Mouse (Mus musculus): ENCODE results near the gene Fam184a.
A peak's percentile ranks its signal among the peaks of the same experiment; 100 is the strongest.

The Fam184a gene

DNA sequence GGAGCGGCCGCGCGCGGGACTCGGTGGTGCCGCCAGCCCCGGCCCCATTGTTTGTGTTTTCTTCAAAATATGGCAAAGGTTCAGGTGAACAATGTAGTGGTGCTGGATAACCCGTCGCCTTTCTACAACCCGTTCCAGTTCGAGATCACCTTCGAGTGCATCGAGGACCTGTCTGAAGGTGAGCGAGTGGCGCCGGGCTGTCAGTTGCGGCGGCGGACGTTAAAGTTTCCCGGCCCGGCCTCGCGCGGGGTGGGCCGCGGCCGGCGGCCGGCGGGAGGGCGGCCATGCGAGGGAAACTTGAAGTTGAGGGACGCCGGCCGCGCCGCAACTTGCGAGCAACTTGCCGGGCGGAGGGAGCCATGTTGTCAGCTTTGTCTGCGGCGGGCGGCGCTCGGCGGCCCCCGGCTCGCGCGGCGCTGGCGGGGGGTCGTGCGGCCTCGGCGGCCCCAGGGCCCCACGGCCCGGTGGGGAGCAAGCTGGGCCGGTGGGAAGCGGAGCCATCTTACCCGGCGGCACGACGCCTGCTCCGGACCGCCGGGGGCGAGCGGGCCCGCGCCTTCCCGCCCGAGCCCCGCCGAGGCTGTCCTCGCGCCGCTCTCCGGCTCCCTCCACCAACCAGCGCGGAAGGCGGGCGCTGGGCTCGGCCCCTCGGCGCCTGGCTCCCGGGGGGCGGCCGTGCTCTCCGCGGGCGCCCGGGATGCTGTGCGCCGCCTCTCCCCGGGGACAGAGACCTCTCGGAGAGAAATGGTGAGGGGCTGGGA, 153.6 kb downstream of the Fam184a start:
- peak; percentile 32 for DNase-seq

DNA sequence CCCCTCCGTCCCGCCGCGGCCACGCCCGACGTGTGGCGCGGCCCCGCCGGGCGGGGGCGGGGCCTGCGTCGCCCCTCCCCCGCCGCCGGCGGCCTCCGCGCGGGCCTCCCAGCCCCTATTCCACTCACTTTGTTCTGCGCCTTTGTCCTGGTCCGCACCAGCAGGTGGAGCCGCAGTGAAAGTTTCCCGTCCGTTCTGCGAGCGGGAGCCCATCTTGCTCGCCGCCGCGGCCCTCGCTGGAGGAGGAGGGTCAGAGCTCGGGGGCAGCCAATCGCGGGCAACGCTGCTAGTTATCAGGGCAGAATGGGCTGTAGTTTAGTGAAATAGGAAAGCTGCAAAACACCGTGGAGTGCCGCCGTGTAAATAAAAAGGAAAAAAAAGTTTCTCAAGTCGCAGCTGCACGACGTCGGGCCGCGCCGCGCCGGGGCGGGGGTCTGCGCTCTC, 154.2 kb downstream of the Fam184a start, which contains the start of gene Asf1a:
Gene Asf1a, plus strand, starts transcription at position 81 of the 444 bp plus-strand sequence.
- peak; percentile 96 for DNase-seq

DNA sequence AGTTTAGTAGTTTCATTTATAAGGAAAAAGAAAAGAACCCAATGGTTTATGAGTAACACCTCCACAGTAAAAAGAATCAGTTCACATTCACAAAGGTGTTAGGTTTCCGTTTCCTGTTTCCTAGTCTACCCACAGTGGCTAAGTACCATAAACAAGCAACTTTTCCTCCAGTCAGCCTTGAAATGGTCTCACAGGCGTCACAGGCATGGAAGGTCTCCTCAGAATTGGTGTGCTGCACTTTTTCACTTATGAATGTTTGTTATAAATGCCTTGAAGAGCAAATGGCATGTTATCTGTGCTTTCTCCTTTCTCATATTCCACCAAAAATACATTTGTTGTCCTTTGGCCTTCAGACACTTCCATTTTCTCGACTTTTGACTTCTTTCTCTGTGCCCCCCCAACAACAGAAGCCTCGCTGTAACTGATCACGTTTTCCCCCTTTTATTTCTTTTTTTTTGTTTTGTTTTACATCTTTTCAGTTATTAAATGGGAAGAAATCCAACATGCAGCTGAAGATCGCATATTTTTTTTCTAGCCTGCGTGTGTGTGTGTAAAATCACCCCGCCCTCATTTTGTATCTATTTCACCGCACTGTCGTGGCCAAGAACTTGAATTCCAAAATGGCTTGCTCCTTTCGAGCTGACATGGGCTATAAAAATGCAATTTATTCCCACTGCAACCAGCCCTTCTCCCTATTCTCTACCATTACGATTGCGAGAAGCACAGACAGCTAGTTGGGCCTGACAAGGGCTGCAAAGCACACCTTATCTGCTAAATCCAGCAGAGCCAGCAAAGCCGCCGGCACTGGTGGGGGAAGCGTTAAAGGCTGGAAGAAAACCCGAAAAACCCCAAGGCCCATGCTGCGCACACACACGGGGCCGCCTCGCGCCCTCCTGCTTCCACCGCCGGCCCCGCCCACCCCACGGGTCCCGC, 154.9 kb downstream of the Fam184a start:
- no peak for DNase-seq

DNA sequence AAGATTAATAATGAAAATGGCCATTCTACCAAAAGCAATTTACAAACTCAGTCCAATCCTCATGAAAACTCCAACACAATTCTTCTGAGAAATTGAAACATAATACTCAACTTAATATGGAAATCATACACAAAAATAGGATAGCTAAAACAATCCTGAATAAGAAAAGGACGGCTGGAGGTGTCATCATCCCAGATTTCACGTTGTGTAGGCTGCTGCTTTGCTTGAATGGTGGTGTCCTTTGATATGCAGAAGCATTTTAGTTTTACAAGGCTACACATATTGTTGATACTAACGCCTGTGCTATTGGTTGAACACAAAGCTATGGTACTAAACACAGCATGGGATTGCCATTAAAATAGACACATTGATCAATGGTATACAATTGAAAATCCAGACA, 165.1 kb downstream of the Fam184a start:
- DNase-seq, result no peak

Data from lung, postnatal 14 days (tissue).